Comparison of ENCODE assay signal across 30 mouse cellular contexts in genomic region chr2:28065081-28065651, GRCm38 (mm10). TPM values are rescaled to one million over a fixed set of nuclear protein-coding genes. Genes with fewer than 3 reads are reported as not detected.
DNase-seq lines count a peak whose midpoint lies in the region; ATAC-seq and TF ChIP-seq lines count a peak whose summit lies in the region.
"Had no signal": no experiment of that assay in that cellular context is flagged by ENCODE, and none has a peak within 500 bp of the region (broad histone marks: within the 10 kb centered on the region; RNA-seq: fewer than 3 reads in every experiment).

No protein-coding gene starts in this region.

- no peaks in the 10 kb centered on the region for H3K27me3 ChIP-seq in forebrain, embryonic 10.5 days (ENCODE audit: poor library complexity, severe bottlenecking)
- no peaks in the 10 kb centered on the region for H3K27me3 ChIP-seq in forebrain, embryonic 16.5 days (replicated peaks; ENCODE audit: control insufficient read depth, insufficient read depth, low read length)
- no peaks in the 10 kb centered on the region for H3K27me3 ChIP-seq in spleen, adult 2 months (ENCODE audit: control insufficient read depth, insufficient read depth, low read length)
- no peaks in the 10 kb centered on the region for H3K27me3 ChIP-seq in liver, embryonic 12.5 days (replicated peaks)
- no peaks in the 10 kb centered on the region for H3K27me3 ChIP-seq in thymus, adult 2 months (ENCODE audit: control insufficient read depth, insufficient read depth, low read length)
- H3K27me3 ChIP-seq: embryonic facial prominence, embryonic 13.5 days; kidney, embryonic 15.5 days had no signal

- no peak for ATAC-seq in forebrain, embryonic 16.5 days
- ATAC-seq in liver, embryonic 12.5 days = 0 out of 2 replicates have a peak, but pooled peaks have one; percentile 24
- ATAC-seq: forebrain, postnatal 0 days; intestine, postnatal 0 days; lung, postnatal 0 days; midbrain, embryonic 16.5 days had no signal

- H3K9me3 ChIP-seq in forebrain, embryonic 10.5 days = no peaks in the 10 kb centered on the region
- no peaks in the 10 kb centered on the region for H3K9me3 ChIP-seq in forebrain, embryonic 16.5 days (ENCODE audit: control insufficient read depth, low read length)
- H3K9me3 ChIP-seq in liver, embryonic 12.5 days (replicated peaks) = no peaks in the 10 kb centered on the region
- H3K9me3 ChIP-seq: embryonic facial prominence, embryonic 13.5 days; kidney, embryonic 15.5 days; limb, embryonic 10.5 days; midbrain, embryonic 10.5 days had no signal

- no peak for TF ChIP-seq CTCF in spleen, adult 2 months (IDR thresholded peaks at IDR 0.05; ENCODE audit: extremely low read depth, insufficient read depth, insufficient read length, insufficient replicate concordance)
- no peak for TF ChIP-seq CTCF in thymus, adult 2 months (IDR thresholded peaks at IDR 0.05; ENCODE audit: borderline replicate concordance, control insufficient read depth, extremely low read depth, insufficient read depth, low read length, poor library complexity)

- 87% methylated on average over 5 of the region's 5 CpGs for WGBS in forebrain, embryonic 10.5 days
- WGBS in forebrain, embryonic 16.5 days = 88% methylated on average over 5 of the region's 5 CpGs
- WGBS in spleen, adult 2 months = 86% methylated on average over 5 of the region's 5 CpGs
- 74% methylated on average over 5 of the region's 5 CpGs for WGBS in liver, embryonic 12.5 days (ENCODE audit: insufficient replicate concordance)
- WGBS in thymus, adult 2 months = 88% methylated on average over 5 of the region's 5 CpGs

- no peak for TF ChIP-seq POLR2A in spleen, adult 2 months (IDR thresholded peaks at IDR 0.05; ENCODE audit: low read depth, low read length)
- TF ChIP-seq POLR2A in thymus, adult 2 months (IDR thresholded peaks at IDR 0.05; ENCODE audit: control insufficient read depth, extremely low read depth, insufficient read depth, low read length, poor library complexity) = no peak

- no peak overlapping the region for H3K9ac ChIP-seq in forebrain, embryonic 16.5 days (replicated peaks; ENCODE audit: low read depth, low read length)
- peak overlapping the region; percentile 65 for H3K9ac ChIP-seq in liver, embryonic 12.5 days
- H3K9ac ChIP-seq: embryonic facial prominence, embryonic 13.5 days; forebrain, postnatal 0 days; kidney, embryonic 15.5 days had no signal

- DNase-seq in forebrain, embryonic 10.5 days (ENCODE audit: extremely low spot score, low spot score) = no peak
- no peak for DNase-seq in spleen, adult 2 months (ENCODE audit: low read depth in 1 of 2, low spot score in 2 of 2)
- no peak for DNase-seq in spleen, postnatal 14 days (ENCODE audit: low spot score in 2 of 2)
- no peak for DNase-seq in gastrocnemius, postnatal 25 days
- DNase-seq in thymus, adult 2 months = no peak
- DNase-seq in cerebellum, adult 9-11 months = no peak
- DNase-seq: adrenal gland, postnatal 25 days; cerebellum, adult 11-12 months; cerebellum, postnatal 14 days; forebrain, postnatal 0 days; gastrocnemius, postnatal 14 days; heart, adult 18-20 months; right cerebral cortex, adult 18-20 months; right cerebral cortex, postnatal 4 days; thymus, adult 18-20 months had no signal

- H3K4me3 ChIP-seq in forebrain, embryonic 10.5 days = no peak overlapping the region
- H3K4me3 ChIP-seq in forebrain, embryonic 16.5 days (replicated peaks; ENCODE audit: low read length) = no peak overlapping the region
- no peak overlapping the region for H3K4me3 ChIP-seq in spleen, adult 2 months (ENCODE audit: extremely low read depth, insufficient read depth, insufficient read length)
- H3K4me3 ChIP-seq in liver, embryonic 12.5 days = no peak overlapping the region
- no peak overlapping the region for H3K4me3 ChIP-seq in thymus, adult 2 months (ENCODE audit: control insufficient read depth, insufficient read depth, low read length)
- H3K4me3 ChIP-seq: embryonic facial prominence, embryonic 13.5 days; kidney, embryonic 15.5 days; limb, embryonic 10.5 days; midbrain, embryonic 10.5 days; myocyte had no signal

- H3K4me2 ChIP-seq in forebrain, embryonic 16.5 days (ENCODE audit: low read length) = no peak overlapping the region
- peak overlapping the region; percentile 50; the same call in 1 of the 2 replicates for H3K4me2 ChIP-seq in liver, embryonic 12.5 days
- H3K4me2 ChIP-seq: embryonic facial prominence, embryonic 13.5 days; kidney, embryonic 15.5 days had no signal

- H3K36me3 ChIP-seq in forebrain, embryonic 10.5 days (replicated peaks) = no peaks in the 10 kb centered on the region
- no peaks in the 10 kb centered on the region for H3K36me3 ChIP-seq in forebrain, embryonic 16.5 days (ENCODE audit: control insufficient read depth, insufficient read depth)
- H3K36me3 ChIP-seq in spleen, adult 2 months (ENCODE audit: control insufficient read depth, insufficient read depth, low read length) = no peaks in the 10 kb centered on the region
- H3K36me3 ChIP-seq in liver, embryonic 12.5 days = no peaks in the 10 kb centered on the region
- H3K36me3 ChIP-seq in thymus, adult 2 months (ENCODE audit: control insufficient read depth, insufficient read depth, low read length) = no peaks in the 10 kb centered on the region
- H3K36me3 ChIP-seq: embryonic facial prominence, embryonic 13.5 days; kidney, embryonic 15.5 days; limb, embryonic 10.5 days; midbrain, embryonic 10.5 days had no signal

- H3K27ac ChIP-seq in forebrain, embryonic 10.5 days = 0 out of 2 replicates have a peak overlapping the region, but pooled peaks have one; percentile 3
- H3K27ac ChIP-seq in forebrain, embryonic 16.5 days (ENCODE audit: low read length) = no peak overlapping the region
- peak overlapping the region; percentile 8; the same call in 1 of the 2 replicates for H3K27ac ChIP-seq in spleen, adult 2 months (ENCODE audit: insufficient read depth, low read length)
- H3K27ac ChIP-seq in liver, embryonic 12.5 days = peak overlapping the region; percentile 97
- H3K27ac ChIP-seq in thymus, adult 2 months (ENCODE audit: control insufficient read depth, insufficient read depth, low read length) = no peak overlapping the region
- H3K27ac ChIP-seq: embryonic facial prominence, embryonic 13.5 days; kidney, embryonic 15.5 days; limb, embryonic 10.5 days; midbrain, embryonic 10.5 days had no signal

- 0 out of 2 replicates have a peak, but pooled peaks cover 3% of the 10 kb centered on the region for H3K4me1 ChIP-seq in forebrain, embryonic 10.5 days
- peaks cover 22% of the 10 kb centered on the region for H3K4me1 ChIP-seq in forebrain, embryonic 16.5 days (replicated peaks; ENCODE audit: control insufficient read depth, insufficient read depth, low read length)
- no peaks in the 10 kb centered on the region for H3K4me1 ChIP-seq in spleen, adult 2 months (ENCODE audit: control insufficient read depth, insufficient read depth, insufficient read length)
- peaks cover 90% of the 10 kb centered on the region for H3K4me1 ChIP-seq in liver, embryonic 12.5 days
- H3K4me1 ChIP-seq in thymus, adult 2 months (replicated peaks; ENCODE audit: control insufficient read depth, insufficient read depth, low read length) = no peaks in the 10 kb centered on the region

RNA-seq across cellular contexts. Expression of gene Fcnb, which starts 19.5 kb away (rescaled TPM):
- polyA plus RNA-seq in forebrain, embryonic 10.5 days (2016; fragmentation: Nextera tagmentation; extraction: Ambion mirVana) = not detected in 2 replicates
- not detected in 2 replicates for polyA plus RNA-seq in forebrain, embryonic 16.5 days (2015; fragmentation: Nextera tagmentation; extraction: Ambion mirVana)
- polyA plus RNA-seq in spleen, adult 2 months (2012; rRNA removed) = 2.8 and 3.7 TPM in 2 replicates
- 6.0 and 8.5 TPM in 2 replicates for polyA plus RNA-seq in liver, embryonic 12.5 days (2016; fragmentation: Nextera tagmentation; extraction: Ambion mirVana)
- not detected for total RNA-seq in gastrocnemius, postnatal 25 days (2021)
- polyA plus RNA-seq in thymus, adult 2 months (2012; rRNA removed) = 0.85 and 1.3 TPM in 2 replicates
- total RNA-seq: adrenal gland, postnatal 25 days; forebrain, postnatal 0 days; gastrocnemius, postnatal 14 days; heart, adult 18-20 months; layer of hippocampus, postnatal 10 days; liver, adult 2 months had no signal
- polyA plus RNA-seq: embryonic facial prominence, embryonic 13.5 days; forebrain, postnatal 0 days; heart, postnatal 0 days; hindbrain, embryonic 11.5 days; intestine, postnatal 0 days; liver, adult 2 months; midbrain, embryonic 10.5 days; midbrain, embryonic 16.5 days; myocyte; neural tube, embryonic 14.5 days had no signal

Comparison
In these comparisons a context has a peak if more than half of its experiments do, and no peak if none do; other contexts are left out.
1. H3K27ac ChIP-seq: peak in forebrain, embryonic 10.5 days (single experiment), spleen, adult 2 months (single experiment) and liver, embryonic 12.5 days (single experiment); none in forebrain, embryonic 16.5 days (single experiment) and thymus, adult 2 months (single experiment).